Mouse (Mus musculus): ENCODE results near the gene Npas3.

Npas3 gene

DNA sequence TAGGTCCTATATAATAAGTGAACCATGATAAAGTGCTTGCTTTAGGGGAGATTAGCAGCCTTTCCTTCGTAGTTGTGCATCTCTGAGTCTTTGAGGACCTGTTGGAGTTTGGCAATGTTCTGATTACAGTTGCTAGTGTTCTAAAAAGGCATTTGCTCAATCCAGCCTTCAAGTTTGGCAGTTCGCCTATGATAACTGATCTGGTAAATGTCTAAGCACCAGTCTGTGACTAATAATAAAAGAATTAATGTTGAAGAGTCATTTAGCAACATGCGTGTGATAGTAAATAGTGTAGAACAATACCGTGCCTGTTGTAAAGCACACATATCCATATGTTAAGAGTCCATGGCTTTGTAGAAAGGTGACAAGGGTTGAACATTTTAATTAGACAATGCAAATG lies 173.2 kb downstream of the Npas3 start:
- DNase-seq = no peak

DNA sequence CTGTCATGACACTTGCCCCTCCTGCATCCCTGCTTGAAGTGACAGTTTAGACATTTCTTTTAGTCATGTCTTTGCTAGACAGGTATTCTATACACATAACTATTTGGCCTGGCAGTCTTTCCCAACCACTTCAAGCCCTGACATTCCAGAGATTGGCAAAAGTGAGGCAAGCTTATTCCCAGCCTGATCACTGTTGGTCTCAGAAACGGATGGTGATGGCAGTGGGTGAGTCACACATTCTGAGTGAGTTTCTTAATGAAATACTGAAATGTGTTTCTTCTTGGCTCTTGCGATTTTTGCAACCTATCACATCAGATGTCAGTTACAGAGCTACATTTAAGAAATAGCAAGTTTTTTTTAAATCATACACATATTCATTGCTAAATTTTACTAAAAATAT lies 175.2 kb downstream of the Npas3 start:
- no peak for DNase-seq

DNA sequence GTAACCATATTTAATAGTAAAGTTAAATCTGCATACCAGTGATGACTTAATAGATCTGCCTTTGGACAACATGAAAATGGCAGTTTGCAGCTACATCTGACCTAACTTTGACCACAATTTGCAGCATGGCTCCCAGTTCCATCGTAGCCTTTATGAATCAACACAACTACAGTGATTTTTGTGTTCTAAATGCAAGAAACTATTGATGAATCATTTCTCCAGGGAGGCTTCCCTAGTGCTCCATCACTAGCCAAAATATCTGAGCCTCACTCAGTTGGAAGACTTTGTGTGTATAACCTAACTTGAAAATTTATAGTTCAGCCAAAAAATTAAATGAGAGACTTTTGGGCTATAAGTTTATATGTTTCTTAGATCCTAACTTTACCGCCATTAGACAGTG lies 177.5 kb downstream of the Npas3 start:
- no peak for DNase-seq

DNA sequence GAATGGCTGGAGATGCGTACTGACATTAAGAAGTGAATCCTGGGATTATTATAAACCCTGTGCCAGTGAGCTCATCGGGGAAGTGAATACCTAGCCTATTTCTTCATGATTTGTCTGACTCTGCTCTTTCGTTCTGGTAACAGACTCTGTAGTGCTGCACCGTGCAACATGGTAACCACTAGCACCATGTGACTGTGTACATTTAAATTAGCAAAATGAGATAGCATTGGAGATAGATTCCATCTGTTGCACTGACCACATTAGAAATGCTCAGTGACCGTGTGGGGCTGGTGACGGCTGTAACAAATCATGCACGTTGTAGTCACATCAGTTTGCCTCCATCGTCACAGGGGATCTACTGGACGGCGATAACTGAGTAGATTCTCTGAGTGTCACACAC lies 178.7 kb downstream of the Npas3 start:
- no peak for DNase-seq

DNA sequence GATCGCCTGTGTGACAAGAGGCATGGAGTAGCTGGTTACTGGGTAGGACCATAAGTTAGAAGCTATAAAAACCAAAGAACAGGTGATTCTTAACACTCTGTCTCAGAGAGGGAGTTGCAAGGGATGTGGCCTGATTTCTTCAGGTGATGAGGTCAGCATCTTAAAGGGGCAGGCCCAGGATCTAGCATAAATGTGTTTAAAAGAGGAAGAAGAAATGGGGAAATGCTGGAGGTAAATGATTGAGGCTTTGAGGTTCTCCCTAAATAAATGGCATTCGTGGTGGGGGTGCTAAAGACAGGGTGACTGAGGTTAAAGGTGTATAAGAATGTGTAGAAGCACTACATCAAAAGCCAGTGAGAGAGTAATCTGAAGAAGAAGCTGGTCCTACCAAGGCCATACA lies 193.6 kb downstream of the Npas3 start:
- DNase-seq = no peak

DNA sequence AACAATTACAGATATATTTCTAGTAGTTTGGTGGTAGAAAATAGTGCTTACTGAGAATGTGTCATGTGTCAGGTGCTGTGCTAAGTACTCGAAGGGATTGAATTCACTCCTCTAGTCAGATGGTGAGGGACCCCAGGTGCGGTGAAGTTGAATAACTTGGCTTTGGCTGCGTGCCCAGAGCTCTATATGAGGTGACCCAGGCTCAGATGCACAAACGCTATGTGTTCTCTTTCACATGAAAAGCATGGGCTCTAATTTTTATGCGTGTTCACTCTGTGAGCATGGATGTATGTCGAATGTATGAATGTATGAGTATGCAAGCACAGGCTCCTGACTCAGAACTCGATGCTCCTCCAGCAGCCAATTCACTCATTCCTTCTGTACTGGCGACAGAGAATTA lies 199.0 kb downstream of the Npas3 start:
- DNase-seq = peak; percentile 14

DNA sequence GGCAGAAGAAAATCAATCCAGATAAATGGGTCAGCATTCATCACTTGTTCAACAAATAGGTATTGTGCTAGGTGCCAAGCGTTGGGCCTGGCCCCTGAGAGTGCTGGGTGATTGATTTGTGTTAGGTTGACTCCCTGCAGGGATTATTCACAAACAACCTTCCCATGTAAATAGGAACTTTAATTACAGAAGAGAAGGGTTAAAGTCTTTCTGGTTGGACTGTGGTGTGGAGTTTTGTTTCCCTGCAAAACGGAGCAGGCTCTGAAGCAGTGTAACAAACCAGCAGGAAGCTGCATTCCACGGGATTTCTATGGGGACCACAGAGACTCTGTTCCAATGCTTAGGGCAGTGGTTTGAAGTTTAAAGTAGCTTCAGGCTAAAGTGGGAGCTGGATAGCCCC lies 199.6 kb downstream of the Npas3 start:
- no peak for DNase-seq

DNA sequence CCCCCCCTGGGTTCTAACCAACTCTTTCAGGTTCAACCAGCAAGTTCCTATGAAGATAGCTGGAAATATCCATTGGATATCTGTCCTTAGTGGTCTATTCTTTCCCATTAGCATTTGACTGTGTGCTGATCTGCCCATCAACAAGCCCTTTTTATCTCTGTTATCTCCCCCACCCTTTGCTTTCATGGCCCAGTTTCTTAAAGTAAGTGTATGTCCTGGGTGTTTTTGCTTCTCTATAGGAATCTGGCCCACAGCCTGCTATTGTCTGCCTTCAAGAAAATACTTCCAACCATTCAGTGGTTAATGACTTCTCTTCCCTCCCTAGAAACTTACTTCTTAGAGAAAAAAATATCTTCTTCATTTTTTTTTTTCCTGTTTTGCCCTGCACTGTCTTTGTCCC lies 219.1 kb downstream of the Npas3 start:
- no peak for DNase-seq

DNA sequence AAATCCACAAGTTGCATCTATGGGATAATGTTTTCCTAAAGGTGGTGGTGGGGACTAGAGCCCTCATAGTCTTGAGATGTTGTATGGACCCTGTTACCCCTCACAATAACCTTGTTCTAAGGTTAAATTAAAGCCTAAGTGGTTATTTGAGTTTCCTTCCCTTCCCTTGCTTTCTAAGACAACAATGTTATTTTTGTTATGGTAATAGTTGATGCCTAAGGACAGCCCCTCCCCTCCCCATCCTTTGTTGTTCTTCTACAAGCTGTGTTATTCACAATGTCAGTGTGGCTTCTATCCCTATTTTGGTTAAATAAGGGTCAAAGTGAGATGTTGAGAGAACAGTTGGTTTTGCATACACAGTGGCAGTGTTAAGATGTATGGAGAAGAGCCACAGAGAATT lies 226.0 kb downstream of the Npas3 start:
- DNase-seq = no peak

DNA sequence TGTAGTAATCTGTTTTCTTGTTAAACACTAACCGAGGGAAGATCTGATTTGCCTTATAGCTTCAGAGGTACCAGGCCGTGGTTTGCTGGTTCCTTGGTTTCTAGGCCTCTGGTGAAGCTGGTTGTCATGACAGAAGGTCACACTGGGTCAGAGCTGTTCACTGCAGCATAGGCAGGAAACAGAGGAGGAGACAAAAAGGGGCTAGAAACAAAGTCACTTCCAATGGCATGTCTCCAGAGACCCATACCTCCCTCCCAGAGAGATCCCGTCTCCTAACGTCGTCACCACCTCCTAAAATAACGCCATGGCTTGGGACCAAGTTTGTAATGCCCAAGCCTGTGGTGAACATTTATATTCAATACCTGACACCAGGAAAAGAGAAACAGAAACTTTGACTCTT lies 236.4 kb downstream of the Npas3 start:
- DNase-seq = no peak

DNA sequence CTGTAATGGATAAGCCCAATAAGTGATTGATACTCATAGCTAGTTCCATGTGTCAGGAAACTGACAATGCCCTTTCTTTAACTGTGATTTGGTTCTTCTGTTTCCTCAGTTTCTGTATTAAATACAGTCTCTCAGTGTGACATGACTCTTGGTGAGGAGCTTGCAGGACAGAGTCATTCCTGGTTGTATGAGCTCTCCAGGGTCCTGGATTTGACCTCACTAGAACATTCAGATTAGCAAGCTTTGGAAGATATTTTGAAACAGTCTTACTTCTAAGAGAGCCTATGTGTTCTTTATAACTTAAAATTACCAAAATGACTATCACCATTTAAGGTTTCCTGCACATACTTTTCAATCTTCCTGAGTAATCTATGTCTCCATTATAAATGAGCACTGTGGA lies 247.9 kb downstream of the Npas3 start:
- DNase-seq = no peak

DNA sequence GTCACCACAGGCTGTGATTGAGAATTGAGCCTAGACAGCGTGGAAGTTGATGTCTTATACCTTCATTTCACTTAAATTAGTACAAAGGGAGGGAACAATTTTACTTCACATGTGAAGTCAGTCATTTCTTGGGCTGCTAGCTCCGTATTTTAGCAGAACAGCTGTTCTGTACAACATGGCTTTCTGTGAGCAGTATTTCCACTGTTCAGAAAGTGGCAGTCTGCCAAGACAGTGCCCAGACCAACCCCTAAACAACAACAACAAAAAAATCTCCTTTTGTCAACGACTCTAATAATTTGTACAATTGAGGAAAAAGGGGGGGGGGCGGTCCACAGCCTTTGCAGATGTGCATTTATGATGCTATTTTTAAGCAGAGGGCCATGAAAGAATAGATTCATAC lies 266.4 kb downstream of the Npas3 start:
- no peak for DNase-seq

DNA sequence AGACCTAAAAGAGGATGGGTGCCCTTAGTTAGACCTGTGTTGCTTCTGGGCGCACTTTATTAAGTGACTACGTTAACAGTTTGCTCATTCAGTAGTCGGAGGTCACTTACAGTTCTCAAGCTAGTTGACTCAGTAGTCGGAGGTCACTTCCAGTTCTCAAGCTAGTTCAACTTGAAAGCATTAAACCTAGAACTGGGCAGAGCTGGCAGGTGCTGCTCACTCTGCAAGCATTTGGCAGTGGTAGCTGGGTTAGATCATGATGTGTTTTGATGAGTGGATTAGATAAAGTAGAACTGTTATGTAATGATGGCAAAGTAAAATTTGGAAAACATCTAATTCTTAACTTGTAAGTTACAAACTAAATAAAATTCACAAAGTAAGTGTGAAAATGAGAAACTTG lies 271.1 kb downstream of the Npas3 start:
- no peak for DNase-seq

DNA sequence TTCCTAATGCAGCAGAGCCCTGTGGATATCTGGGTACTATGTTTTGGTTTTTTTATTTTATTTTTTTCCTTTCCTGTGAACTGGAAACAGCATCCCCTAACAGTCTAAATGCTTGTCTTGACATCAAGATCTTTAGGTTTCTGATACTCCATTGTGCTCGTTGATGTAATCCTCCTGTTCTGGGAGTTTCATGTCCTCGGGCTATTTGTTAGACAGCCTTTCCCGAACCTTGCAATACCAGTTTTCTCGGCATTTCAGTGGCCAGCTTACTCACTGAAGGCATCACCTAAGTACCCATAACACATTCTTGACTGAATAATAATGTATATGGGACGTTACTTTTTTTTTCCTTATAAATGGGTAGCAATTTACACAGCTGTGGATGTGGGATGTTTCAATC lies 274.2 kb downstream of the Npas3 start:
- DNase-seq = no peak

DNA sequence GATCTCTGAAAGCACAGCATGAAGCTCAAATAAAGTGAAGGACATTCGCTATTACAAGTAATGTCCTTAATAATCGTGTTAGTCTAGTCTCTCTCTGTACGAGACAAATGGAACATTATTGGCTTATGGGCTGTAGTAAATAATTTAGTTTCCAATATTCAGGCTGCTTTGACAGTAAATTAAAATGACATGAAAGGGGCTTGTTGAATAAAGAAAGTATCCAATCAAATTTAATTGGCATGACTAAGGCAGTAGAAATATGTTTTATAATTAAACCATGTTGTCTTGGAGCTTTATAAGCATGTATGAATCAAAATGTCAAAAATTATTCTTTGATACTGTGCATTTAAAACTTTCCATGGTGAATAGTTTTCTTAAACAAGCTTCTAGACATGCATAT lies 278.6 kb downstream of the Npas3 start:
- DNase-seq = no peak

DNA sequence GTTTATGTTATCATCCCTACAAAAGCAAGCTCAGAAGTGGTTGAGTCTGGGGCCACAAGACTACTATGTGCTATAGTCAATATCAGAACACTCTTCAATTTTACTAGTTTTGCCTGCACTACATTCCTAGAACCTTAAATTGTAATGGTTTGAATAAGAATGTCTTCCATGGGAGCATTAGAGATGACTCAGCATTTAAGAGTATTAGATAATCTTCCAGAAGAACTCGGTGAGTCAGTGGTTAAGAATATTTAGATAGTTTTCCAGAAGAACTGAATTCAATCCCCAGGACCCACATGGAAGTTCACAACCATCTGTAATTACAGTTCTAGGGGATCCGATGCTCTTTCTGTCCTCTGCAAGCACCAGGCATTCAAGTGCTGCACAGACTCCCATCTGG lies 280.9 kb downstream of the Npas3 start:
- DNase-seq = no peak

DNA sequence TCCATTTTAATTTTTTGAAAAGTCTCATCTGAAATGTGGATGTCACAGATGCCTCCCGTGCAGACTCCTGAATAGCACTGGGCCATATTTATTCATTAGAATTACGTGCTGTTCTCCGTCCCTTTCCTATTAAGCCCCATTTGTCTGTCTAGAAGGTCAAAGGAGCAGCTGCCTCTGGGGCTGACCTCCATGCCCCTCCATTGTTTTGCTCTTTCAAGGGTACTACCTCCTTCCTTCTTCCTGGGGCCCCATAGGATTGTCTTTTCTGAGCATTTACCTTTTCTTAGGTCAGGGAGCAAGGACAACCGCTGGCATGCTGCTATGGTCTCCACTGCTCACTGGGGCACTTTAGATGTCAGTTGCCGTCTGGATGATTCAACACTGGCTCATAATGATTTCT lies 288.3 kb downstream of the Npas3 start:
- DNase-seq = no peak

DNA sequence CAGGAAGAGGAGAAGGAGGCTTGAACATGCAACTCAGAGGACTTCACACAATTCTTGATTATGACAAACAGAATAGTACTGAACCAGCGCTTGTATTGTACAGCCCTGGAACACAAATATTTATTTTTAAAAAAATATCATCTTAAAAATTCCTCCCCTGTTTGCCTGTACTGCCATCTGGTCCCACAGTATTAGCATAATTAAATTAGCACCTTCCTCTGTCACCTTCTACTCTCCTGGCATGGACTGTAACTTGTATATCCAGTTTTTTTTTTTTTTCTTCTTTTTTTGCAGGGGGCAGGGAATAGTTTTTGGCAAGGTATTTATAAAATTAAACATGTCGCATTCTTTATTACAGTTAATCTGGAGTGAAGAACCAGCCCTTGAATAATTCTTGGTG lies 307.9 kb downstream of the Npas3 start:
- DNase-seq = no peak

DNA sequence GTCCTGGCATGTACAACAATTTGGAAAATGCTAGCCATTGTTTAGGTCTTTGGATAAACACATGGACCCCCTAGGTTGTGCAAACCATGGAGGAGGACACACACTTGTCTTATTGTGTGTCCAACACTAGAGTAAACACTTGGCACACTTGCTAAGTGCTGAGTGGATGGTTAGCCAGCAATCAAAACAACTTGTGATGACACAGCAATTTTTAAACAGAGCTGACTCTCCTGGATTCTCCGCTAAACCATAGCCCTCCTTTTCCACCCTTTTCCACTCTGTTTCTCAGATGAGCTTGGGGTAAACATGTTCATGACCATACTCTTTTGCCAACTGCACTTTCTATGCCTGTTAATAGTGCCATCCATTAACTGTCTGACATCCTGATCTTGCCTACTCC lies 309.8 kb downstream of the Npas3 start:
- no peak for DNase-seq

DNA sequence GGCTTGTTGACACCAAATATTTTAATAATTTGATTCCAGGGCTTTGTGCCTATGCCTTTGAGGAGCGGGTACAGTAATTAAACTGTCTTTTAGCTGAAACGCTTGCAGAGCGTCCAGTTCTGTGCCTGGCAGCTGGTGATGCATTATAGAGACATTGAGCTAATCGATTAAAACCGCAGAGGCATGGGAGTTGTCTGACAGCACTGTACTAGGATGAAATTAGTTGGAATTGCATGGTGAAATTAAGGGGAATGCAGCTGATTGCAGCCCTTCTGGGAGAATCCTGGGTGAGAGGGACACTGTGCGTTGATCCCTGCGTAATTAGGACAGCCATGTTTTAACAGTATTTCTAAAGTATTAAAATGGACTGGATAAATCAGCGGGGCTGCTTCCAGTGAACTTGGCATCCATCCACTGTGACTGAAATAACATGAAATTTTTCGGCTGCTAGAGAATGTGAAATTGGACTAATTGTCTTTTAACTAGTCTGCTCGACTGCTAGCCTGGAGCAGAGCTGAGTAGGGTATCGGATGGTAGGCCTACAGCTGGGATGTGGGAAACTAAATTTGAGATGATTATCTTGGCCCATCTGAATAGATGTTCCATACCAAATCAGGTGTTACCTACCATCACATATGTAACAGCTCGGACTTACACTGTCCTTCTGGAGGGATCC lies 318.4 kb downstream of the Npas3 start:
- DNase-seq = no peak

DNA sequence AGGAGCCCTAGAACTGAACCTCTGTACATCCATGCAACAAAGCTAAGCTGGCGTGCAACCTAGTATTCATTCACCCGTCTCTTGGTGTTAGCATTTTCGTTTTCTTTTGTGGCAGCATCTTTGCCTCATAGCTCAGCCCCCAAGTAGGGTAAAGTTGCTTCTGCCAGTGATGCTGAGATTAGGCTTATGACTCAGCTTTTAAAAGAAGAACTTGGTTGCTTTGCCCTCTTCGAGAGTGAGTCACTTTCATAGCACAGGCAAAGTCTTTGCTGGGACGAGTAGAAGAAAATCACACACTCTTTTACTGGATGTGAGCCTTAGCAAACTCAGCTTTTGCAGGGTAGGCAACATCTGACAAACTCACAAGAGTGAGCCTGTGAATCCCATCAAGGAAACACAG lies 332.7 kb downstream of the Npas3 start:
- DNase-seq = no peak

DNA sequence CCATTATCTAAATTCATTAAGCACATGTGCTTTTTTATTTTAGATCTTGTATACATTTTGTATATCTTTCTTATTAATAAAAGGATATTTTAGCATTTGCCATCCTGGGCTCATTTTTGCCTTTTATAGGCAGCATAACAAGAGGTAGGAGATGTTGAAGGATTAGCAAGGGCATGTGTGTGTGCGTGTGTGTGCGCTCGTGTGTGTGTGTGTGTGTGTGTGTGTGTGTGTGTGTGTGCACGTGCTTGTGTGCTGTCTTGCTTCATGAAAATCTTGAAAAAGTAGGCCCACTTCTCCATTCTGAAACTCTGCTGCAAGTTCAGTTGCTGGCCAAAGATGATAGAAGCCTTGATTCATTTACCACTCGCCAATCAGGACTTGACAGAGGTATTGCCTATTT lies 338.8 kb downstream of the Npas3 start:
- DNase-seq = no peak

DNA sequence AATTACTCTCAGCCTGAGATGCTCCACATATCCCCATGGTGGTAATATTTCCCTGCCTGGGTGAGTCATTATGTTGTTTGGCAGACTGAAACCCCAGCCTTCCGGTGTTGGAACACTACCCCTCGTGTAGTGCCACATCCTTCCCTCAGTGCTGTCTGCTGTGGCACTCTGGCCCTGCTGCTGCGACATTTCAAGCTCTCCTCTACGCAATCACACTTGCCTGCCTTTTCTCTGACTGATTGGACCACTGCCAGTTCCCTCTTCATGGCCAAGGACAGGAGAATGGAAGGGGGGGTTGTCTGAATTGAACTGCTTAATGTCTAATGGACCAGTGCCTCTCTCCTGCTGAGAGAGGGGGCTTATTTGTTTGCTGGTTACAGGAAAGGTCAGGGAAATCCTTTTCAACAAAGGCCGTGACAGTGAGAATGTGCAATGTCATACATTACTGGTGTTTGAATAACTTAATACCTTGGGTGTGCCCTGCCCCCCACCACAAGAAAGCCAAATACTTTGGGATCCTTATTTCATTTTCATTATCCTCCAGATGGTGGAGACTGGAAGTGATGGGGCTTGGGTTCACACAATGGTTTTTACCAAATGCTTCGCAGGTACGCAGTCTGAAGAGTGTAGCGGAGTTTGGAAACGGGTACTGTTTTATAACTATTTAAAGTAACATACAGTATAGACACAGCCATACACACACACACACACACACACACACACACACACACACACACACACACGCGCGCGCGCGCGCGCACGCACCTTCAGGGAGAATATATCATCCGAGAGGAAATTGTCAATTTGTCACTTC lies 339.4 kb downstream of the Npas3 start:
- peak; percentile 40 for DNase-seq

DNA sequence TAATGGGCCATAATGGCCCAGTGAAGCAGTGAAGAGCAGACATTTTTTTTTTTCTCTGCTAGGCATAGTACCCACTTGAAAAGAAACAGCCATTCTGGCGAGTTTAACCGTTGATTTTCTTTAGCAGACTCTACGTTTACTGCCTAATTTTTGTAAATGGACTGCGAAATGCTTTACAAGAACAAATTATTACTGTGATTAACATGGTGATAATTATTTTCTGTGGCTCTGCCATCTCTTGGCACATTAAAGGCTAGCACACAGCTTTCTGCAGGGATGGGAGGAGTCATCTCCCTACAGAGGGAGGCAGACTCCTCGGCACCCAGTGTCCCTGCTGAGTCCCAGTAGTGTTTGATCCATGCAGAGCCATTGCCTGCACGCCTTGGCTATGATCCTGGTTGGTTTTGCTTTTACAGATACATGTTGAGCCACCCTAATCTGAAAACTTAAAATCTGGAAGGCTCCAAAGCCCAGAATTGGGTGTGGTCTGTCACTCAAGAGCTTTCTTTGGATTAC lies 341.0 kb downstream of the Npas3 start:
- DNase-seq = no peak

DNA sequence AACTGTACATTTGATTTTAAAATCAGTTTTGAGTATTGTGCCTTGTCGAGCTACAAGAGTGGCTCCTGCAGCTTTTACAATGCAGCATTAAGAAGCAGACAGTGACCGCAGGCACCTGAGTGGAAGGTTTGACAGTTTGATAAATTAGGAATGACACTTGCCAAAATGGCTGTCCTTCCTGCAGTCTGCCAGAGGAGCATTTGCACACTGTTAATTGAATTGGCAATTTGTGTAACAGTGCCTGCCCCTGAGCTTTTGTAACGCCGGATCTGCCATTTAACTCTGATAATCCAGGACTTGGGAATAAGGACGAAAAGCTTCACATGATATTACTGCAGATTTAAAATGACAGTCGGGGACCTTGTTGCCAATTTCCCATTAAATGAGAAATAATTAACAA lies 357.2 kb downstream of the Npas3 start:
- no peak for DNase-seq

All from right cerebral cortex, postnatal 4 days (tissue).